Mouse (Mus musculus) layer of hippocampus, postnatal 14 days (tissue): ENCODE results near the gene Gm27021. TPM values are rescaled to one million over a fixed set of nuclear protein-coding genes. Genes with fewer than 3 reads are reported as not detected.

Source experiments
- DNase-seq, 2 experiments: peaks; one replicate each; pipeline ENCODE4 v3.0.0; 2021 to 2022; ENCODE audit warnings: low spot score in 2 of 2, mixed read lengths in 1 of 2
- total RNA-seq, 2 experiments: library from RNA; stranded (reverse); gene quantifications; 2 replicates each; pipeline ENCODE4 v1.2.3; 2021

Gene Gm27021
- total RNA-seq, 2 experiments from 2014 or later = 0.55 to 1.2 TPM

DNA sequence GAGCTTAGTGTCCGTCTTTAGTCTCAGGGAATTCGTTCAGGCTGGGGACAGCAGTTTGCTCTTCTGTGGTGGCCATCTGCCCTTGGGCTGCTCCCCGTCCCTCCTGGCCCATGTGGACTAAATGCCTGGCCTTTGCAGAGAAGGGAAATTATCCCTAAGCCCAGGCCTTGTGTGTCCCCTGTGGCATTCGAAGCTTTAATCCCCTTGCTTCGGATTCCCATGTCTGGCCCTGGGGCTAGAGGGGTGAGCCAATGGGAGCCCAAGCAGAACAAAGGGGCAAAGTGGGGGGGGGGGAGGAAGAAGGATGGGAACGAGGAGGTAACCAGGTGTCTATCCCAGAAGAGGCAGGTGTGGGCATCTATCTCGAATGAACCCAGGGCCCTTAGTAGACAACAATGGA is 20.3 kb downstream of the Gm27021 start, which contains the start of gene 1190005I06Rik:
1190005I06Rik (minus strand) TSS at position 101 of the 400 bp plus-strand sequence.
- DNase-seq = no peak

DNA sequence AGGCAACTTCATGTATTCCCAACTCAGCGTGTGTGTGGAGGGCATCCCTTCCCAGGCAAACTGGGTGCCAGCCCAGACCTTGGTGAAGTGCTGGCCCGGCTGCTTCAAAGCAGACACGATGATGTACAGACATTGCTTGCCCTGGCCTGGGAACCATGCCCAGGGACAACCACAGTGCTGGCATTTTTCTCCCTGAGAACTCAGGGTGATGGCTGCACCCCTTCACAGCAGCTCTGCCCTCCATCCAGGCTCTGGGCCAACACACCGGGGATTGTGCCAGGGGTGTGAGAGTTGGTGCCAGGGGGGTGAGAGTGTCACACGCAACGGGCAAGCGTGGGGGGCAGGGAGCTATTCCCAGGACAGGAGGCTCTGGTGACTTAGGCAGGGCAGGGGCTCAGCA is 23.2 kb downstream of the Gm27021 start:
- DNase-seq = peak; percentile 77 to 90

DNA sequence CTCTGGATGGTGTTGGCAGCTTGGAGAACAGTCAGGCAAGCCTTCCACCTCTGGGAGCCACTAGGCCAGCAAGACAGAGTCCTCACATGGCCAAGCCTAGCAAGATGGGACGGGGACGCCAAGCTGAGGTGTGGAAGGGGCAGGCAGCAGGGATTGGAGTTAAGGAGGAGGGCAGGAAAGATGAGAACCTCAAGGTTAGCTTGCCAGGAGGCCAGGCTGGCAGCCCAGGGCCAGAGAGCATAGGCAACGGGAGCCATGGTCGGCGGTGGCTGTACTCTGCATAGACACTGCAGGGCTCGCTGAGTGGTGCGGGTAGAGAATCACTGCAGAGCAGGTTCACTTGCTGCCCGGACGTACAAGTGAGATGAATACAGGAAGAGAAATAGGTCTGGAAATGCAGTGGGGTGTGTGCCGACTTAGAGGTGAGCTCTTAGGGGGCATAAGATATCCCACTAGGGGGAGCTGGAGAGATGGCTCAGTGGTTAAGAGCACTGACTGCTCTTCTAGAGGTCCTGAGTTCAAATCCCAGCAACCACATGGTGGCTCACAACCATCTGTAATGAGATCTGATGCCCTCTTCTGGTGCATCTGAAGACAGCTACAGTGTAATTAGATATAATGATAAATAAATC is 25.7 kb downstream of the Gm27021 start:
- no peak for DNase-seq

DNA sequence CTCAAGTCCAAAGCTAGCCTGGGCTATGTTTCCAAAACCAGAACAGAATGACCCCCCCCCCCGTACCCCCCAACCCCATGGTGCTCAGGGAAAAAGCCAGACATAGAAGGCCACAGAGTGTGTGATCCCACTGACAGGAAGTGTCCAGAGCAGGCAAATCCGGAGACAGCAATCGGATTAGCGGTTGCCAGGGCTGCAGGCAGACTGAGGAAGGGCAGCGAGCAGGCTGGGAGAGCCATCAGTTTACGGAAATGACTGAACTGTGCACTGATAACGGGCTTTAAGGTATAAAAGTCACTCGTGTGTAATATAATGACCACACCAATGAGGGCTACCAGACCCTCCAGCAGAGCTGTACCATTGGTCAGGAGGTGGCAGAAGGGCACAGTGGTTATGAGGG is 26.6 kb downstream of the Gm27021 start:
- DNase-seq = no peak

DNA sequence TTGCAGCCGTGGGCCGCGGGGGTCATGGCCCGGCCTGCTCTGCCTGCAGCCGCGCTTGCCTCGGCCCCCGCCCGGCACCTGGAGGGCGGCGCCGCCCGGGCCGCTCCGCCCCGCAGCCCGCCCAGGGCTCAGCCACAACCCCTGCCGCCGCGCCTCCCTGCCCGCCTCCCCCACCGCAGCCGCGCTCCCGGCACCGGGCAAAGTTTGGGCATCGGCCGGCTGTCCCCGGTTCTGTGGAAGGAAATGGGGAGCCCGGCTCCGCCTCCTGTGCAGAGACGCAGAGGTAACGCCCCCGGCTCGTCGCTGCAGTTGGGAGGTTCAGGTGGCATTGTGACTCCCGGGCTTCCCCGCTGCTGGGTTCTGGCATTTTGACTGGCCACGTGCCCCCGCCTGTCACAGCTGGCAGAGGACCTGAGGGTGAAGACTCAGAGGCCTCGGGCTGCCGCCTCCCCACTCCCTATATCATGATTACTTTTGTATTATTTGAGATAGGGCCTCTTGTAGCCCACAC is 33.5 kb downstream of the Gm27021 start:
- no peak for DNase-seq

DNA sequence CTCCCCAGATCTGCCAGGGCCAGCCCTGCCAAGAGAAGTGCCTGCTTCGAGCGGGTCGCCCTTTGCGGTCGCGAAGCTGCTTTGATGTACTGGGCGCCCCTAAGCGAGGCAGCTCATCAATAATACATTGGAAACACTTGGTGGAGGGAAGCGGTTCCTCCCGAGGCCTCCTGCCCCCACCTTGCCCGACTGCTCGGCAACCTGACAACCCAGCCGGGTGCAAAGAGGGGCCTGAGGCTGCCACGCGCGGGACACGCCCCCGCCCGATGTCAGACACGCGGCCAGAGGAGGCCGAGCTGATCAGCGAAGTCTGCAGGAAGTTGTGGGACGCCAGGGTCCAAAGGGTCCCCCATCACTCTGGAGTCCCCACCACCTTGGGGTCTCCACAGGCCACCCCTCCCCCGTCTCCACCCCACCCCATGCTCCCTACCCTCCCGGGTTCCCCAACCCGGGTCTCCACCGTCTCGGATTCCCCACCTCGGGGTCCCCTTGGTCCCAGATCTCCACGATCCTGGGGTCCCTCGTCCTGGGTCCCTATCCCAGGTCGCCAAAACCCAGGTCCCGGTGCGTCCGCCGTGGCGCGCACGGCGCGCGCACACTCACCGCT is 34.1 kb downstream of the Gm27021 start:
- no peak for DNase-seq

DNA sequence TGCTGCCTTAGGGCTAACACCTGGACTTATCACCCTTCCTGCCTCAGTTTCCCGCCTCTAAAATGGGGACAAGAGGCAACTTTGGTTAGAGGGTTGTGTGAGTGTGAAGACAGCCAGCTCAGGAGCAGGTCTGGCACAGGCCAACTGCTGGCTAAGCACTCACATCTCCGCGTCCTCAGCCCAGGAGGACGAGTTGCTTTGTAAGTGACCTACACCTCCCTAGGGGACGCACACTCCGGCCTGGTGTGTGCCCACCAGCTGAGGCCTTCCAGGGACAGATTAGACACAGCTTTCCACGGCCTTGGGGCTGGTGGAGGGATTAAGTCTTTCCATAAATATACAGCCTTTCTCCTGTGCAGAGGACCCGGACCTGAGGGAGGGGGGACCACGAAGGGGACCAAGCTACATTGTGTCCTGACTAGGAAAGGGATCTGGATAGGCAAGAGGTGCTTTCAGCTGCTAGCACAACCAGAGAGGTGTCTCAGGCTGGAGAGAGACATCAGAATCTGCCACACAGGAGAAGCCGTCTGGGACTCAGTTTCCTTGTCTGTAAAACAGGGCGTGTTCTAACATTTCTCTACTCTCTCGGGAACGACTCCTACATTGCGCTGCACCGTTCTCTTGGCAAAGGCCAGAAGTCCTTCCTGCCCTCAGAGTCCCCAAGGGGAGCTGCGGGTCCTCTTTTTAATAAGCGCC is 34.8 kb downstream of the Gm27021 start:
- DNase-seq = no peak

DNA sequence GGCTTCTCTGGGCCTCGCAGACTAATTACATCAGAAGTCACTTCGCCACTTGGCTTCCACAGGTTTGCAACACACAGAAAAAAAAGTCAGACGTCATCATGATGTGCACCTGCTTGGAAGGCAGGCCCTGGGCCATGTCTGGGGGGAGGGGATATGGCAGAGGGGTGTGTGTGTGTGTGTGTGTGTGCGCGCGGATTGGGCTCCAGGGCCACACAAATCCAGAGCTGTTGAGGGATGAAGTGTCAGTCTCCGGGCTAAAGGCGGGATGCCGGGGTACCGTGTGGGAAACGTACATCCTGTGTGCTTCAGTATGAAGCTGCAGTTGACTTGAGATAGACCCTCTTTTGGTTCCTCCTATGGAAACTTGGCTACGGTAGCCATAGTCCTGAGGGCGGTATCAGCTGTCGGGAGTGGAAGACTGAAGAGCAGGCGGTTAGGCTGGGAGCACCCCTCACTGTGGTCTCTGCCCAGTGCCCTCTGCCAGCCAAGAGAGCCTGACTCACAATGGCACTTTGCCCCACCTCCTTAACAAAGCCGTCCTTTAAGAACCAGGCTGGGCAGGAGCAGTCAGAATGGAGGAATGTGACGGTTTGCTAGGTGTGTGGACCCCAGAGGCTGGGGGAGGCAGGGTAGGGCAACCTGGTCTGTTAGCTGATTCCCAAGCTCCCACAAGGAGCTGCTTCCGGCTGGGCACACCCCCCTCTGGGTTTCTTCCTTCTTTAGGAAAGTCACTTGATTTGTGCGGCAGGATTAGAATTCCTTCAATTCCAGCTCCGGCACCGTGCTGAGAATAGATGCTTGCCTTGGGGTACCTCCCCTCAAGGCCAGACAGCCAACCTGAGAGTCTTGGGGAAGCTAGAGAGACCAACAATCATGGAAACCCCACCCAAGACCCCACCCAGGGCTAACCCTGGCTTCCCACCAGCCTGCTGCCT is 36.2 kb downstream of the Gm27021 start:
- DNase-seq = no peak

DNA sequence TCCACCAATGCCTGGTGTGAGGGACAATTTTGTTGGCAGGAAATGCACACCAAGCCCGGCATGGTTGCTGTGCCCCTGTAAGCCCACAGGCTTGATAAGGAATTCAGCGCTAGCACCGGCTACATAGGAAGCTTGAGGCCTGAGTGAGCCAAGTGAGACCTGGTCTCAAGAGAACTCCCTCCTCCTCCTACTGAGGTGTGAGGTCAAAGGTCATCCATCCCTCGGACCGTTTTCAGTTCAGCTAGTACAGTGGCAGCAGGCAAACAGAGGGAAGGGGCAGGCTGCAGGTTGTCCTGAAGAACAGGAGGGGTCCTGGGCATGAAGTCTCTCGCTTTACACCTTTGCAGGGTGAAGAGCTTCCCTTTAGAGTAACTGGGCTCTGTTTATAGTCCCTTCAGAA is 37.0 kb downstream of the Gm27021 start:
- DNase-seq = no peak

DNA sequence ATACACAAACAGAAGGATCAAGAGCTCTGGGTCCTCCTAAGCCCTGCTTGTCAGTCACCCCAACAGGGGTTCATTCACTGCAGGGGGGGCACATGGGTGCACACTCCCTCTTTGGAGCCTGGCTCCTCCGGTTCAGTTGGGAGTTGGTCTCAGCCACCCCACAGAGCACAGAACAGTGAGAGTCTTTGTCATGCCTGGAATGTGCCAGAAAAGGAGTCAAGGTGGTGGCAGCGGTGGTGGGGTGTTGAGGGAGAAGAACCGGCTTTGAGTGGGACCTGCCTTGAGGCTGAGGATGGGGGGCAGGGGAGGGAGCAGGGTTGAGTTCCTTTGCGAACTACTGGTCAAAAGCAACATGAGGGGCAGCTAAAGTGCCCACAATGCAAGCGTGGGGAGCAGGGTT is 37.8 kb downstream of the Gm27021 start:
- DNase-seq = no peak

DNA sequence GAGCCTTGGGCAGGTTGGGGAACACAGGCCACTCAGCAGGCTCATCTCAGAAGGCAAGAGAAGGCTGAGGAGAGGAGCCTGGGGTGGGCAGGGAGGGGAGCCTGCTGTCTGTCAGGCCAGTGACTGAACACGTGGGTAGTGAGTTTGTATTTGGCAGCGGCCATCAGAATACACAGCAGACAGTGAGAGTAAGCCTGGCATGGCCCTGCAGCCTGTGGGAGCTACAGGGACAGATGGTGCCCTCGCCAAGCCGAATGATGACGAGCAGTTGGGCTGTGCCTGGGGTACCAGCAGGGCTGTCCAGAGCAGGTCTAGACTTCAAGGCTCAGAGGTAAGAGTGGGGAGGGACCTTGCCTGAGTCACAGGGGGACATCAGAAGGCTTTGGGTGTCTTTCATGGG is 40.6 kb downstream of the Gm27021 start:
- DNase-seq = peak; percentile 41 to 74

DNA sequence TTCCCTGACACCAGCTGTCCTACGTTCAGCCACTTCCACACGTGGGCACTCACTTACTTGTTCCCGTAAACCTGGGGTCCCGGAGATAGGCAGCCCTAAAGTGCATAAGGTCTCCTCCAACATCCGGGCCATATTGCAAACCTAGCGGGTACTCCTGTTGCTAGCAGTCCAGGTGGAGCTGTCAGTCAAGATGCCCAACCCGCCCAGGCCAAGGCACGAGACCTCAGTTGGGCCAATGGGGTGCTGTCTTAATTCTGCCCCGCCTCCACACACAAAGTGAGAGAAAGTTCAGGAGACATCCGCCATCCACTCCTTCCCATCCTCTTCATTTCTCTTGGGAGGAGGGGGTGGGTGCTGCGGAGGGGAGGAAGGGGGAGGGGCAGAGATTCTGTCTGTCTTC is 41.4 kb downstream of the Gm27021 start:
- no peak for DNase-seq

DNA sequence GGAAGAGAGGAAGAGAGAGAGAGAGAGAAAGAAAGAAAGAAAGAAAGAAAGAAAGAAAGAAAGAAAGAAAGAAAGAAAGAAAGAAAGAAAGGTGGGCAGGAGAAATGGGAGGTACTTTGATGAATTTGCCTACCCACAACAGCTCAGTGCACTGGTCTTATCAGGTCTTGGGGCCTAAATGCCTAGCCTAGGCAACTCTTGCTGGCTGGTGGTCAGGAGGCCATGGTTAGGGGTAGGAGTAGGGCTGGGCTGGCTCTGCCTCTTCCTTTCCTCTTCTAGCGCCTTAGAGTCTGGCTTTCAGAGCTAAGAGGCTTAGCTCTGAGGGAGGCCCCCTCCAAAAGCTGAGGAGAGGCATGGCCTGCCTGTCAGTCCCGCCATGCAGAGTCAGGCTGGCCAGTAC is 44.3 kb downstream of the Gm27021 start:
- no peak for DNase-seq

DNA sequence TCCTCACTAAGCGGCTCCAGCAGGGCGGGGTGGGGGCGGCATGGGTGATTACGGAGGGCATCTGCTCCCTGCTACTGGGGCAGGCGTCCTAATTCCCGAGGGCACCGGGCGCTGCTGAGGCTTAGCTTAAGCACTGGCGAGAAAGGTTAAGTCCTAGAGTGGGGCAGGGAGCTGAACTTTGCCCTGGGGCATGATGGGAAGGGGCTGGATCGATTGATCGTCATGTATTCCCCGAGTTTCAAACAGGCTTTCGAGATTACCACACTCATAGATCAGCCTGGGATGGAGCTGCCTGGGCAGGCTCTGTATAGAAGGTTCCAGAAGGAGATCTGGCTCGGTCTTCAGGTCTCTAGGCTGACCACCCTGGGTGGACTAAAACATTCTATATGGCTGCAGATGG is 45.7 kb downstream of the Gm27021 start:
- DNase-seq = no peak

DNA sequence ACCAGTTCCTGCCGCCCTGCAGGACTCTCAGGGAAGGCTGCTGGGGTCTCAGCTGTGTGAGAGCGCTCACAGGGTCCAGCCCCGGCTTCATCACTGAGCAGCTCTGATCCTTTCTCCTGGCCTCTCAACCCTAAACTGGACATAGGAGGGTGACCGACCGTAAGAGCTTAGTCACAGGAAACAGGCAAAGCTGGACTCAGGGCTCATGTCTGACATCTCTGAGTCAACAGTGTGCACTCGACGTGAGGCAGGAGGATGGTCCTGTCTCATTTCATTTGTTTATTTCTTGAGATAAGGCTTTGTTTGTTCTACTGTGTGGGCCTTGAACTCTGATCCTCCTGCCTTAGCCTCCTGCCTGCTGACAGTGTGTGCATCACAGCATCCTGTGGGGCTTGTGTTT is 47.4 kb downstream of the Gm27021 start:
- DNase-seq = no peak

DNA sequence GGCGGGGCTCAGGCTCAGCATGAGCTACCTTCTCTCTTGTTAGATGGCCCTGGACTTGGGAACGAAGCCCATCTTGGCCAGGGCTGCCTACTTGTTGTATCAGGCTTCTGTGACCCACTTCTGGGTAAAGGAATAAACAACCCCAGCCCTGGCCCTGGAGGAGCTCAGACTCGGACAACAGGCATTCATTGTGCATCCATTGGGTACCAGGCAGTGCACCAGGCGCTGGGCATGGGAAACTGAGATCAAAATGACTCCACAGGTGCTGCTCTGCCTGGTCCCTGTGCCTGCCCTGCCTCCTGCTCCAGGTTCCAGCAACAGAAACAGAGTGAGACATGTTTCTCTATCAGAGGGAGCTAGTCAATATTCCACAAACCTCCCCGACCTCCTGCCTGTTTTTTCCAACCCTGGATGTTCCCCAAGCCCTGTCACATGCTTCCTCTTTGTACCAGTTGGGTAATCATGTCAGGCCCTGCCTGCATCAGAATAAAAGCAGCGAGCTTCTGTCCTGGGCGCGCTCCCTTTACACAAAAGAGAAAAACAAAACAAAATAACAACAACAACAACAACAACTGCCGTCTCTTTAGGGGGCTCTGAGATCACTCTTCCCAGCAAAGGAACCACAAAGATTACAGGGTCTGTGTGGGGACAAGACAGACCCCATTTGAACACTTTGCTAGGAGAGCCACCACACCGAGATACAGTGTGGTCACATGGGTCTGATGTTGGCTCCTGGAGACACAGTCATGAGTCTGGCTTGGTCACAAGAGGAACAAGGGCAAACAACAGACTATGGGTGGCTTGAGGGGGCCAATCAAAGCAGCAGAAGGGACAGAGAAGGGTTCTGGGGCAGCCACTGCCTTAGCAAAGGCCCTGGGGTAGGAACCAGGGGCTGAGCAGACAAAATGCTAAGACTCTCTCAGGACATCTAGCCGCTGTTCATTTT is 48.4 kb downstream of the Gm27021 start:
- DNase-seq = peak; percentile 48 to 70

DNA sequence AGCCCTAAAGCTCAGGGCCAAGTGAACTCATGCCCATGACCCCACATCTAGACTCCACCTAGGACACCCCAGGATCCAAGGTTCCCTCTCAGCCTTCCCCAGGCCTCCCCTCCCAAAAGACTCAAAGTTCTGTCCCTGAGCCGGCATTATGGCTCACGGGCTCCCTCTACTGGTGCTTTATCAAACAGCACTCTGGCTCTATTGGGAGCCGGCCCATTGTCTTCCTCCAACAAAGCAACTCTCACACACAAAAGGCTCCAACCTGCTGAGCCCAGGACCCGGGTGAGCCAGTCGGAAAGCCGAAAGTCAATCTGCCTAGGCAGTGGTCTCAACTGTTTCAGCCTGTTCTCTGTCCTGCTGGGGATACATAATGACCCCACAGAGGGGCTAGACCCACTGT is 49.8 kb downstream of the Gm27021 start:
- DNase-seq = peak; percentile 74 to 77

DNA sequence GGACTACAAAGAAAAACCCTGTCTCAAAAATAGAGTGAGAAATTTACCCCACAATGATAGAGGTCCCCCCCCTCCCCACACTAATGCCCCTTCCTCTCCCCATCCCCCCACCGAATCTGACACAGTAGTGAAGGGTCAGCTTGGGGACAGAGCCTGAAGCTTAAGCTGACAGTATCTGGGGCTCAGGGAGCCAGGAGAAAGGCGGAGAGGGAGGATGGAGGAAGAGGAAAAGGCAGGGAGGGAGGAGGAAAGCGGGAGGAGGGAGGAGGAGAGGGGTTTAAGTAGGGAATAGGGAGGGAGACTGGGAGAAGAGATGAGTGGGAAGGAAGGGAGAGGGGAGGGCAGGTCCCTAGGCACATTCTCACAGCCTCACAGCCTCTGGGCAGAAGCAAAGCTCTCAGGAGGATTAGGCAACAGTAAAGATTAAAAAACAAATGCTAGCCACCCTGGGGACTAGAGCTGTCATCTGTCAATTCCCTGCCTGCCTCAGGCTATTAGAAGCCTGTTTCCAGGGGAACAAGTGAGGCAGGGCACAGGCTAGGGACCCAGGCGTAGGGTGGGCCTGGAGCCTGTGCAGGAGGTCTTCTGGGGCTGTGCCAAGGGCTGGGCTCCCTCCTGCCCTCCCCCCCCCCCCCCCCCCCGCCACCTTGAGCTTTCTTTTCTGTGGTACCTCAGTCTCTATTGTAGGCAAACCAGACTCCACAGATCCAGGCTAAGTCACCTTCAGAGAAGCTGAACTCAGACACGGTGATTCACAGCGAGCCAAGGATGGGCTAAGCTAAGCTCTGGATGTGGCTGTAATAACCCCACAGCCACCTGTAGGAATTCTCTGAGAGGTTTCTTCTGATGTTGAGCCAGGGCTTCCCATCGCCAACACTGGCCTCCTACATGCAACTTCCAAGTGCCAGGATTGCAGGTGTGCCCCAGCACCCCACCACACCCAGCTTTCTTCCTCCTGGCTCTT is 50.9 kb downstream of the Gm27021 start:
- DNase-seq = no peak

DNA sequence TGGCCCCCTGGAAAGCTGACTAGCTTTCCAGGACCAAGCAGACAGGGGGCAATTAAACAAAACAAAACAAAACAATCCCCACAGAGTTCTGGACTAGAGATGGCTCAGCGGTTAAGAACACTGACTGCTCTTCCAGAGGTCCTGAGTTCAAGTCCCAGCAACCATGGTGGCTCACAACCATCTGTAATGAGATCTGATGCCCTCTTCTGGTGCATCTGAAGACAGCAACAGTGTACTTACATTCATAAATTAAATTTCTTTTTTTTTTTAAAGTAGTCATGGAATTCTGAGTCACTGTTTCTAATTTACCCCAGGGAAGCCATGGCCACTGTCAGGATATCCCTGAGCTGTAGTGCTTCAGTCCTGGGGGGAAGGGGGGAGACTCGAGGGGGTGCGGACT is 53.4 kb downstream of the Gm27021 start:
- DNase-seq = no peak
